Mouse (Mus musculus) erythroblast, embryonic 14.5 days (primary cell): ENCODE data around the gene Atp6v0e2.

Experiments used
- GATA1 ChIP-seq: IDR thresholded peaks from 2 replicates; pipeline ENCODE4 v1.6.1; 2012; ENCODE audit warnings: low read length, inconsistent platforms, mixed read lengths
- TAL1 ChIP-seq: IDR thresholded peaks from 3 replicates; pipeline ENCODE4 v1.6.1; 2012; ENCODE audit warnings: low read length, inconsistent platforms, mixed read lengths

GRCm38 (mm10) chr6:48538841-48539737, 1.7 kb downstream of the Atp6v0e2 start:
- no peak for TF ChIP-seq GATA1
- no peak for TF ChIP-seq TAL1
